Mouse (Mus musculus) adrenal gland, postnatal 14 days (tissue): ENCODE results near the gene Bud31. TPM values are rescaled to one million over a fixed set of nuclear protein-coding genes. Genes with fewer than 3 reads are reported as not detected.
"Not testable (repeated sequence)": the region's sequence is repeated elsewhere in the genome, so short reads cannot be mapped to it uniquely, and the experiment has no call there.

Experiments used
- DNase-seq: peaks from one replicate; pipeline ENCODE4 v3.0.0; 2021; ENCODE audit warnings: mixed read lengths
- total RNA-seq: library from RNA; stranded (reverse); gene quantifications from 2 replicates; pipeline ENCODE4 v1.2.3, GENCODE M21; 2021

Gene Bud31
- total RNA-seq, 1 experiment from 2014 or later, result 106 TPM

- no peak for DNase-seq
Measured at GRCm38 (mm10) chr5:145126580-145126979, 13.6 kb upstream of the Bud31 start.

- DNase-seq, result peak; percentile 73
Measured at GRCm38 (mm10) chr5:145129124-145129523, 11.0 kb upstream of the Bud31 start.

- DNase-seq, result not testable (repeated sequence)
Measured at GRCm38 (mm10) chr5:145129773-145130172, 10.4 kb upstream of the Bud31 start.

GRCm38 (mm10) chr5:145130191-145130590 is 10.0 kb upstream of the Bud31 start:
- DNase-seq, result peak; percentile 74

- no peak for DNase-seq
Measured at GRCm38 (mm10) chr5:145130995-145131394, 9.2 kb upstream of the Bud31 start.

- not testable (repeated sequence) for DNase-seq
Measured at GRCm38 (mm10) chr5:145133275-145133674, 6.9 kb upstream of the Bud31 start.

- no peak for DNase-seq
Measured at GRCm38 (mm10) chr5:145138836-145139235, 1.3 kb upstream of the Bud31 start.

- peak; percentile 48 for DNase-seq
Measured at GRCm38 (mm10) chr5:145140611-145141010, 449 bp downstream of the Bud31 start.

GRCm38 (mm10) chr5:145147748-145148147 is 7.6 kb downstream of the Bud31 start:
- no peak for DNase-seq

- no peak for DNase-seq
Measured at GRCm38 (mm10) chr5:145149294-145149693, 9.1 kb downstream of the Bud31 start.

GRCm38 (mm10) chr5:145152690-145153089 is 12.5 kb downstream of the Bud31 start:
- no peak for DNase-seq

- DNase-seq, result no peak
Measured at GRCm38 (mm10) chr5:145161361-145161760, 21.2 kb downstream of the Bud31 start.

- DNase-seq, result peak; percentile 53
Measured at GRCm38 (mm10) chr5:145164710-145165109, 24.5 kb downstream of the Bud31 start.

GRCm38 (mm10) chr5:145165184-145165583 is 25.0 kb downstream of the Bud31 start:
- DNase-seq, result peak; percentile 32

GRCm38 (mm10) chr5:145166536-145167305 is 26.6 kb downstream of the Bud31 start, which contains the start of the genes Ptcd1 and Cpsf4:
Ptcd1 (minus strand) TSS chr5:145167108.
Cpsf4 (plus strand) TSS chr5:145167213.
- peak; percentile 99 for DNase-seq

GRCm38 (mm10) chr5:145167306-145167661 is 27.1 kb downstream of the Bud31 start:
- DNase-seq, result no peak

GRCm38 (mm10) chr5:145178461-145178980 is 38.4 kb downstream of the Bud31 start:
- no peak for DNase-seq

- no peak for DNase-seq
Measured at GRCm38 (mm10) chr5:145185244-145185643, 45.1 kb downstream of the Bud31 start.

- DNase-seq, result no peak
Measured at GRCm38 (mm10) chr5:145189416-145189815, 49.3 kb downstream of the Bud31 start.

- peak; percentile 16 for DNase-seq
Measured at GRCm38 (mm10) chr5:145190373-145190772, 50.2 kb downstream of the Bud31 start.

GRCm38 (mm10) chr5:145190875-145191798 is 51.0 kb downstream of the Bud31 start:
- DNase-seq, result peak; percentile 96

- DNase-seq, result no peak
Measured at GRCm38 (mm10) chr5:145191962-145192361, 51.8 kb downstream of the Bud31 start, which contains the start of gene Atp5j2. Atp5j2 (minus strand) TSS chr5:145192062.
